Mouse (Mus musculus): ENCODE data around the gene B4galt5. TPM values are rescaled to one million over a fixed set of nuclear protein-coding genes. Genes with fewer than 3 reads are reported as not detected.
A peak's percentile ranks its signal among the peaks of the same experiment; 100 is the strongest.
"Not testable (repeated sequence)": the region's sequence is repeated elsewhere in the genome, so short reads cannot be mapped to it uniquely, and the experiment has no call there.

B4galt5 gene
- total RNA-seq (2021) = 100 to 1,000 TPM in 1 of 2 experiments, 10 to 100 TPM in 1; 86.1 to 102 TPM
- long read RNA-seq, experiment 1, full-length matches to known transcripts = 1 of 6 reads
- long read RNA-seq, experiment 1, partial matches to known transcripts = 1 of 6 reads
- long read RNA-seq, experiment 1, other reads (novel, unspliced or antisense) = 4 of 6 reads
- long read RNA-seq, experiment 2, full-length matches to known transcripts = 4 of 38 reads
- long read RNA-seq, experiment 2, partial matches to known transcripts = 2 of 38 reads
- long read RNA-seq, experiment 2, other reads (novel, unspliced or antisense) = 32 of 38 reads

- DNase-seq (ENCODE audit: low spot score in 2 of 2) = peak in 1 of 2 experiments; percentile 69
These were observed at the start of gene B4galt5 for GRCm38 (mm10) chr2:167348376-167349282. Gene B4galt5 (minus strand): TSS chr2:167349183.

GRCm38 (mm10) chr2:167396420-167396819 lies 47.4 kb upstream of the B4galt5 start:
- not testable (repeated sequence) for DNase-seq (ENCODE audit: low spot score in 2 of 2)

DNA sequence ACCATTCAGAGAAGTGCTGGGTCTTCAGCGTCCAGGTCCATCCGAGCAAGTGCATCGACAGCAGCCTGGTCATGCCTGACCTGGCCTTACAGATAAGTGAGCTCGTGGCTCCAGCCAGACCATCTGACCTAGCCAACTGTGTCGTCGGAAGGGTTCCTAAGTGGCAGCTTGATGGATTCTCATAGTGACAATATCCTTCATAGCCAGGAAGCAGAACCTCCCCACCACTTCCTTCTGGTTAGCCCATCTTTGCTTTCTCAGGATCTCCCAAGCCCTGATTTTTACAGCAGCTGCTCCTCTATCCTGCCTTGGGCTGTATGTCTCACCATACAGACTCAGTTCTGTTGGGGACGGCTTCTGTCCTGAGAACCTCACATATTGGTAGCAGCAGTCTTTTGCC lies 45.4 kb upstream of the B4galt5 start:
- no peak for DNase-seq (ENCODE audit: low spot score in 2 of 2)

GRCm38 (mm10) chr2:167386998-167387397 lies 38.0 kb upstream of the B4galt5 start:
- no peak for DNase-seq (ENCODE audit: low spot score in 2 of 2)

GRCm38 (mm10) chr2:167386456-167386855 lies 37.5 kb upstream of the B4galt5 start:
- no peak for DNase-seq (ENCODE audit: low spot score in 2 of 2)

- peak; percentile 58 to 79 for DNase-seq (ENCODE audit: low spot score in 2 of 2)
These were observed 34.7 kb upstream of the B4galt5 start for GRCm38 (mm10) chr2:167383666-167384083.

DNA sequence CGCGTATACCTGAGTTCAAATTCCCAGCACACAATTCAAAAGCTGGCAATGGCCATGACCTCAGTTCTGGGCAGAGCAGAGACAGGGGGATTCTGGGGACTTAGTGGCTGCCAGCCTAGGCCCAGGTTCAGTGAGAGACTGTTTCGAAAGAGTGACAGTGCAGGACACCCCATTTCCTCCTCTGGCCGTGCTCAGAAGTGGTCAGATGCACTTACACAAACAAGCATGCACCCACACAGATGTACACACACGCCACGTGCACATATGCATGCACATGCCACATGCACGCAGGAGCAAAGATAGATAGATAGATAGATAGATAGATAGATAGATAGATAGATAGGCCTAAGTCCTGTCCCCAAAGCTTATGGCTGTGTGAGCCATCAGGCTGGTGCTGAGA lies 33.4 kb upstream of the B4galt5 start:
- no peak for DNase-seq (ENCODE audit: low spot score in 2 of 2)

GRCm38 (mm10) chr2:167381596-167381995 lies 32.6 kb upstream of the B4galt5 start:
- no peak for DNase-seq (ENCODE audit: low spot score in 2 of 2)

- no peak for DNase-seq (ENCODE audit: low spot score in 2 of 2)
These were observed 31.8 kb upstream of the B4galt5 start for GRCm38 (mm10) chr2:167380615-167381285.

DNA sequence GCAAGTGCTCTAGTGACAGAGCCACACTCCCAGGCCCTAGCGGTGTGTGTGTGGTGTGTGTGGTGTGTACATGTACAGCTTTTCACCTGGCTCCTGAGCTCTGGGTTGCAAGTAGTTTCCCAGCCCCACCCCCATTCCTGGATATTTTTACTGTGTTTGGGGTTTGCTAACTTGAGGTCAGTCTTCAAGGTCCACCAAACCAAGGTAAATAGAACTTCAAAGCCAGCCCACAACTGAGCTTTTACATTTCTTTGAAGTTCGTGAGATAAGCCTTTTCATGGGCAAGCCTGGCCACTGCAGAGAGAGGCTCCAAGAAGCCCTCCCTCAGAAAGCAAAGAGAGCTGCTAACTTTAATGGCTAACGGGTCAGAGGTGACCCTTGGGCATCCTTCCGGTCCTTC lies 30.0 kb upstream of the B4galt5 start:
- no peak for DNase-seq (ENCODE audit: low spot score in 2 of 2)

- no peak for DNase-seq (ENCODE audit: low spot score in 2 of 2)
These were observed 28.7 kb upstream of the B4galt5 start for GRCm38 (mm10) chr2:167377697-167378096.

DNA sequence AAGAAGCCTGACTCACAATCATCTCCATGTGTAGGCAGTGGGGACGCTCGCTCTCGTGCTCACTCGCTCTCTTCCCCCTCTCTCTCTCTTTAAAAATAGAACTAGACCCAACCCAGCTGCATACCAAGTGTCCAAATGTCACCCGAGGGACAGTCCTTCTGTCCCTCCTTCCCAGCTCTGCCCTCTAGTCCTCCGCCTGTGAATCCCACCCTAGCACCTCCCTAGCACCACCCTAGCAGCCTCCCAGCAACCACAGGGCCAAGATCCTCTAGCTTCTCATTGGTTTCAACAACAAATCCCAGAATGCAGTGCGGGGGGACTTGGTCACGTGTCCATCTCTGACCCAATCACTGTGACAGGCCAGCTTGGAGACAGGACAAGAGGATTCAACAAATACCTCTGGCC lies 27.2 kb upstream of the B4galt5 start:
- DNase-seq (ENCODE audit: low spot score in 2 of 2) = no peak

DNA sequence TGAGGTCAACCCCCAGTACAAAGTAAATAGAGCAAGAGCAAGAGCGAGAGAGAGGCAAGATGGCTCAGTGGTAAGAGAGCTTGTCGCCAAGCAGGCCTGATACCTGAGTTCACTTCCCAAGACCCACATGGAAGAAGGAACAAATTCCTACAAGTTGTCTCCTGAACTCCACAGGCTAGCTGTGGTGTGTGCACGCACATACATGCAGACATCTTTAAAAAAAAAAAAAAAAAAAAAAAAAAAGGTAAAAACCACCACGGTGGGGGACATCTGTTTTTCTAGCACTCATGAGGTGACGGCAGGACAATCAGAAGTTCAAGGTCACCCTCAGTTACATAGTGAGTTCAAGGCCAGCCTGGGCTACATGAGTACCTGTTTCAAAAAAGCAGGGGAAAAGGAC lies 26.7 kb upstream of the B4galt5 start:
- DNase-seq (ENCODE audit: low spot score in 2 of 2) = no peak

- no peak for DNase-seq (ENCODE audit: low spot score in 2 of 2)
These were observed 26.2 kb upstream of the B4galt5 start for GRCm38 (mm10) chr2:167375135-167375534.

DNA sequence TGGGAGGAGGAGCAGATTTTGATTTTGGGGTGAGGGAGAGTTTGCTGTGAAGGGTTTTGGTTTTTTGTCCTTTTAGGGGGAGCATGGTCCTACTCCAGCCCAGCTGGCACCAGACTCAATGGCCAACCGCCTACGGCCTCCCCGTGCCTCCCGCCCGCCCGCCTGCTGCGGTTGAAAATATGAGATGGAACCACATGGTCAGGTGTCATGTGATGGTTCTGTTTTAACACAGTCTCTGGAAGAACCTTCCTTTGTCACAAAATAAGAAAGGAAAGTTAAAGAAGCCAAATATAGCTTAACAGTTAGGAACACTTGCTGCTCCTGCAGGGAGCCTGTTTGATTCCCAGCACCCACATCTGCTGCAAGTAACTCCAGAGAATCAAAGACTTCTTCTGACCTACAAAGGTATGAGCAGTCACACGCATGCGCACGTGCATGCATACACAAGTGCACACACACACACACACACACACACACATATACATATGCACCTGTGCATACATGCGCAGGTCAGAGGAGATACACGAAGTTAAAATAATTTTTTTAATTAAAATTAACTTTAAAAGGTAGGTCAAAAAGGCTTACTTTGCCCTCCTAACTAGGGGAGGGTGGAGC lies 25.3 kb upstream of the B4galt5 start:
- no peak for DNase-seq (ENCODE audit: low spot score in 2 of 2)

DNA sequence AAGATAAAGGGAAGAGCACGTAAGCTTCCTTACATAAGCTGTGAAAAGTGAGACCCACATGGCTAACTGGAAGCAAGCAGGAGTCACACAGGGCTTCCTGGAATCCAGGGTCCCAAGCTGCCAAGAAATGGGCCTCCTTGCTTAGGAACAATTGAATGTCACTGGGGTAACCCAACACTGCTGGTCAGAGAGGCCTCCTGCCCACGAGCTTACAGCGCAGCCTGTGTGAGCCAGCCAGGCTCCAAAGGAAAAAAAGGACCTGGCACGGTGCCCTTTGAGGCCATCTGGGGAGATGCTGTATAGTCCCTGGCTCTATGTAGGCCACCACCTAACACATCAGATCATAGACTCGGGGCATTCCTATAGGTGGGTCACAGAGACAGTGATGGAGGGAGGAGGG lies 24.3 kb upstream of the B4galt5 start:
- no peak for DNase-seq (ENCODE audit: low spot score in 2 of 2)

DNA sequence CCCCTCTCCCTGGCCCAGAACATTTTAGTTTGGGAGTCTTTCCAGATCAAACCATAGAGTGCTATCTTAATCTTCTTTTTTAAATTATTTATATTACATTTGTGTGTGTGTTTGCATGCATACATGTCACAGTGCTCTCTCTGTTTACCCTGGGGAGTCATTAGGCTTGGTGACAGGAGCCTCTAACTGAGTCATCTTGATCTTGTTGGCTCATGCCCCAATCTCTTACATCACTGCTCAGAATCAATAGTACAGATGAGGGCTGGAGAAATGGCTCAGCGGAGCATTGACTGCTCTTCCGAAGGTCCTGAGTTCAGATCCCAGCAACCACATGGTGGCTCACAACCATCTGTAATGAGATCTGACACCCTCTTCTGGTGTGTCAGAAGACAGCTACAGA lies 22.5 kb upstream of the B4galt5 start:
- no peak for DNase-seq (ENCODE audit: low spot score in 2 of 2)

GRCm38 (mm10) chr2:167368328-167368727 lies 19.3 kb upstream of the B4galt5 start:
- no peak for DNase-seq (ENCODE audit: low spot score in 2 of 2)

GRCm38 (mm10) chr2:167367777-167368281 lies 18.8 kb upstream of the B4galt5 start:
- no peak for DNase-seq (ENCODE audit: low spot score in 2 of 2)

DNA sequence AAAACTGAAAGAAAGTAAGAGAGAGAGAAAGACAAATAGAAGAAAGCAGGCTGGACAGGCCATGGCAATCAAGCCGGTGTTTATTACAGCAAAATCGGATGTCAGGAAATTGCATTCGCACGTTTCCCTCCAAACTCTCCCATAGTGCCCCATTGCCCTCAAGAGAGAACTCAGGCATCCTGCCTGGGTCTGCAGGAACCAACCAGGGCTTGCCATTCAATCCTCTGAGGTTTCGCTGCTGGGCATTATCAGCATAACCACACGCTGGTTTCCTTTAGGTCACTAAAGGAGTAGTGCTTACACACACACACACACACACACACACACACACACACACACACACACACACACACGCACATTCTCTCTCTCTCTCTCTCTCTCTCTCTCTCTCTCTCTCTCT lies 18.3 kb upstream of the B4galt5 start:
- no peak for DNase-seq (ENCODE audit: low spot score in 2 of 2)

DNA sequence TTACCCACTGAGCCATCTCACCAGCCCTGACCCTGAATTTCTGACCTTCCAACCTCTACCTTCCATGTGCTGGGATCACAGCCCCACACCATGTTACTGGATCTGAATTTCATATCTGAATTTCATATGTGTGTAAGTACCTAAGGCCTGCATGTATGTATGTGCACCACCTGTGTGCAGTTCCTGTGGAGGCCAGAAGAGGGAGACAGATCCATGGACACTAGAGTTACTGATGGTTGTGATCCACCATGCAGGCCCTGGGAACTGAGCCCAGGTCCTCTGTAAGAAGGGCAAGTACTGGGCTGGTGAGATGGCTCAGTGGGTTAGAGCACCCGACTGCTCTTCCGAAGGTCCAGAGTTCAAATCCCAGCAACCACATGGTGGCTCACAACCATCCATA lies 16.1 kb upstream of the B4galt5 start:
- no peak for DNase-seq (ENCODE audit: low spot score in 2 of 2)

Measured in adrenal gland, postnatal 4 days (tissue).